Mouse (Mus musculus) c-Kit-negative CD71-positive TER-119-positive erythroid progenitor cells, embryonic 14.5 days (primary cell): ENCODE measurements around the gene Arap1.
A peak's percentile ranks its signal among the peaks of the same experiment; 100 is the strongest.

Experiments
- DNase-seq: peaks from one replicate; pipeline ENCODE4 v3.0.0-alpha.2; 2013; ENCODE audit warnings: low read depth, low spot score

The Arap1 gene

GRCm38 (mm10) chr7:101347767-101348270 lies at the start of gene Arap1:
Gene Arap1 (plus strand): TSS chr7:101348067.
- no peak for DNase-seq

GRCm38 (mm10) chr7:101298375-101298774 lies 49.5 kb upstream of the Arap1 start:
- DNase-seq: no peak

DNA sequence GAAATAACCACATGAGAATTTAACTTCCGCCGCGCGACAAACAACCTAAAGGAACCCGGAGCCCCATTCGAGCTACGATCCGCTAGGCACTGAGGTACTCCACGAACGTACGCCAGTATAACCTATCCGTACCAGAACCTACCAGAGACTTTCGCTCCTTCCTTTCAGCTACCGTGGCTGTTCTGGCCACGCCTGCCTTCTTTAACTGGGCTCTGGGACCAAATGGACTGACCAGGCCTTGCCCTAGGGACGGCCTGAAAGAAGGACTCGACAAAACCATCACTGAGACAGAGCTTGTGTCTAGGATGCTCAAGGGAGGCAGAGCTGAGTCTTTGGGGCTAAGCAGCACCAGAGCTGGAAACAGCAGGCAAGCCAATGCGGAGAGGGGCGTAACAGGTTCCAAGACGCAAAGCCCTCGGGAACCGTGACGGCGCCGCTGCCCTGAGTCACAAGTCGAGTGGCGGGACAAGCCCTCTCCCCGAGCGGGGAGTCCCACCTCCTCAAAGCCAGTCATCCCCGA lies 46.4 kb upstream of the Arap1 start:
- no peak for DNase-seq

DNA sequence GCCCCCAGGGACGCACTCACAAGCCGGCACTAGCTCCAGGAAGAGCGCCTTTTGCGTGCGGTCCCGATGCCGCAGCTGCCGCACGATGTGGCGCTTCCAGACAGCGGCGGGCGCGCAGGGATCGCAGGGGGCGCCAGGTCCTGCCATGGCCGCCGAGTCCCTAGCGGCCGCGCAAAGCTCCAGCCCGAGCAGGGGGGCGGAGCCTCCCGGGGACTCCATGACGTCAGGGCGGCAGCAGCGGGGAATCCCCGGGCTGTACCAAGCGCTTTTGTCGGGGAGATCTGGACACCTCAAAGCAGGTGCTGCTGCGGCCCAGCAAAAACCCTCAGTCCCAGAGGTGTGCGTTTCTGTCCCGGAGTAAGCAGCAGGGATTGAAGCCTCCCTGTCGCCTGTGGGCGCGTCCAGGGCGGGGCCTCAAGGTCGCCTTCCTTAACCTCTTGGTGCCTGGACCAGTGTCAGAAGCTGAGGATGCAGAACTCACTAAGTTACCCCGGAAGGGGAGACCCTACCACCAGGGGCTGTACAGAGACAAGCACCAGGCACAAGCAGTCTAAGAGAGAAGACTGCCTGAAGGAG lies 45.9 kb upstream of the Arap1 start, which contains the start of gene Atg16l2:
Gene Atg16l2, minus strand, starts transcription at position 371 of the 576 bp plus-strand sequence.
- peak; percentile 58 for DNase-seq

GRCm38 (mm10) chr7:101302691-101303090 lies 45.2 kb upstream of the Arap1 start:
- no peak for DNase-seq

DNA sequence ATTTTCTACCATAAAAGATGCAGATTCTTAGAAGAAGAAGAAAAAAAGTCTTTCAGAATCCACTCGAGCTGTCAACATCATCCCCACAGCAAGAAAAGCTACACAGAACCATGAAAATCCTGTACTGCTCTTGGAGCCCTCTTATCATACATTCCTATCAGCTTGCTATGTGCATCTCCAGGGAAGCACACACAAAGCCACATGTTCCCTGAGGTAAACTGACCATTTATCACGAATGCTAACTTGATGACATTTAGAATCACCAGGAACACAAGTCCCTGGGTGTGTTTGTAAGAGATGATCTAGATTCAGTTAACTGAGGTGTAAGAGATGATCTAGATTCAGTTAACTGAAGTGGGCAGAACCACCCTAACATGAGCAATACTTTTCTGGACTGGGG lies 41.0 kb upstream of the Arap1 start:
- DNase-seq: no peak

GRCm38 (mm10) chr7:101309985-101310326 lies 37.9 kb upstream of the Arap1 start:
- DNase-seq: no peak

DNA sequence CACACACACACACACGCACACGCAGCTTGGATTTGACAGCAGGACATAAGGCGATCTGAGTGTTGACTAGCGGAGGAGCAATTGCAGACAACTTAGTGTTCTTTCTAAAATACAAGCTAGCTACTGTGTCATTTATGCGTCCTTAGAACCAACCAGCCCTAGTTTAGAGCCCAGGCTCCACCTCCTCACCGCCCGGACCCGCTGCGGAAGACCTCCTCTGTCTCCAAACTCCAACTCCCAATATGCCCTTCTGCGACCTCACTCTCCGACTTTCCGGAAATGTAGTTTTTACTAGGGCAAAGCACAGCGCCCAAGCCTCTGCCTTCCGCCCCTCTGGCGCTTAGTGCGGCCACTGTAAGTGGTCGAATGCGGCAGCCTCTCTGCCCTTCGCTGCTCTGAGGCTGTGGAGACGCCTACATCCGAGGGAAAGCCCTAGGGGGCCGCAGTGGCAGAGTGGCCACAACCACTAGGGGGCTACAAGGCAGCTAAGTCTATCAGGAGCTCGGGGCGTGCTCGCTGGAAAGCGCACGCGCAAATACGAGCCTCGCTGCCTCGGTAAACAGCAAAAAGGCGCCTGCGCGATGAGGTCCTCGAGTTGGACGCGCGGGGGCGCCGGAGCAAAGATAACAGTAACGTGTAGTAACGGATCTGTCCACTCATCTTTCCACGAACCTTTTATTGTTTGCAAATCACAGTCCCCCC lies 37.4 kb upstream of the Arap1 start:
- DNase-seq: peak; percentile 92

DNA sequence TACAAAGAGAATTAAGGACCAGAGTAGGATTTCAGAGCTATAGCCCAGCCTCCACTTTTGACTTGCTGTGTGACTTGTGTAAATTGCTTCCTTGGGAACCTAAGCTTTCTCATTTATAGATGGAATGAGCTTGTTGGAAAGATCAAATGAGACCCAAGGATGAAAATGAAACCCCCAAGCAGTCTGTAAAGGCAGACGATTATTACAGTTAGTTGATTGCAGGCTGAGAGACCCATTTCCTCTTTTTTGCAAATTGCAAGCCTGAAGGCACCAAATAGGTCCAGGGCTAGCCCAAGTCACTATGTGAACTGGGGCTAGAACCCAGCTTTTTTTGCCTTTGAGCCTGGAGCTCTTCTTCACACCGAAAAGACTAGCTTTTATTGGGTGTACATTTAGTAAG lies 36.8 kb upstream of the Arap1 start:
- DNase-seq: no peak

- DNase-seq: no peak
Observed at GRCm38 (mm10) chr7:101313033-101313432, 34.8 kb upstream of the Arap1 start.

DNA sequence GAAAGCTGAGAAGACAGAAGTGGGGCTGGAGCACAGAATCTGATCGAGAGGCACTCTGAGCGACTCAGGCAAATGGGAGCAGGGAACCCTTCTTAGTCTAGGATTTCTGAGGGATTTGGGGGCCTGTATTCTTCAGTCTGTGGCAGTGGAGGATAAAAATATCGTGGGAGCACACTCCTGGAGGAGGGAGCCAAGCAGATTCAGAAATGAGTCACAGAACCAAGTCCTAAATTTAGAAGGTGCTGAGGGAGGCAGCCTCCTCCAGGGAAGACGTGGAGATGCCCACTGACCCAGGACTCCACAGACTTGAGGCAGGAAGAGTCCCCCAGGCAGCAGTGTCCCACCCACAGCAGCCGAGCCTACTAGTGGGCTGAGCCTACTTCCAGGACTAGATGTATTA lies 33.5 kb upstream of the Arap1 start:
- DNase-seq: no peak

GRCm38 (mm10) chr7:101315699-101316098 lies 32.2 kb upstream of the Arap1 start:
- no peak for DNase-seq

GRCm38 (mm10) chr7:101316591-101317001 lies 31.3 kb upstream of the Arap1 start:
- no peak for DNase-seq

- DNase-seq: no peak
Observed at GRCm38 (mm10) chr7:101317014-101317413, 30.9 kb upstream of the Arap1 start, which contains the start of gene Stard10. Gene Stard10 (plus strand): TSS chr7:101317086.

- DNase-seq: no peak
Observed at GRCm38 (mm10) chr7:101318848-101319247, 29.0 kb upstream of the Arap1 start.

GRCm38 (mm10) chr7:101319796-101320195 lies 28.1 kb upstream of the Arap1 start:
- no peak for DNase-seq

DNA sequence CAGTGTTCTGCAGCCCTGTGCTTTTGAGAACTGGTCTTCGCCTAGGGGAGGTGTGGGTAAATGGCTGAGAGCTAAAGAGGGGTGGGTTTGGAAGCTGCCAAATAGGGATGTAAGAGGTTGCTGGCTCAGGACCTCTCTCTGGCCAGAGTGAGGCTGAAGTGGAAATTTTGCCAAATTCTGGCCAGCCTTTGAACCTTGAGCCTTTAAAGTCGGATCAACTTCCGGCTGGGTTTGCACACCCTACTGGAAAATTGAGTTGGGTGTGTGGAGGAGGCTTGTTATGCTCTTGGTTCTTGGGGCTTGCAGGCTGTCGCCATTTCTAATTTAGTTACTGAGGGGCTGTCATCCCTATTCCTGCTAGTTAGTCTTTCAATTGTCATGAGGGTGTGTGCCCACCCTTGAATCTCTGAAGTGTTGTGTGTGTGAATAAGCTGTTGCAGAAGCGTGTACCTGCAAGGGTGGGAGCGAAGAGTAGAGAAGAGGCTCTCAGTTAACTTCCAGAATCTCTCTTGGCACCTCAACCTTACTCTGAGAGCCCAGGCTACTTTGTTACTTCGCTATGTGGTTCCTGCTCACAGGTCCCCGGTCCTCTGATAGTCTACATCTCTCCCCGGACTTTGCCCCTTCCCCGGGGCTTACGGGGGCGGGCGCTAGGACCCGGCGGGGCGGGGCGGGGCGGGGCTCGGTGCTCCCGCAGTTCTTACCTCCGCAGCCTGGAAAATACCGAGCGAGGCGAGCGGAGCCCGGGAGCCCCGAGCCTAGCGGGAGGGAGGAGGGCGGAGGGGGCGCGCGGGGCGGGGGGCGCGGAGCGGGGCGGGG lies 27.3 kb upstream of the Arap1 start:
- DNase-seq: no peak

GRCm38 (mm10) chr7:101321218-101321827 lies 26.5 kb upstream of the Arap1 start:
- DNase-seq: no peak

GRCm38 (mm10) chr7:101323141-101323594 lies 24.7 kb upstream of the Arap1 start:
- DNase-seq: no peak

GRCm38 (mm10) chr7:101324142-101324962 lies 23.5 kb upstream of the Arap1 start:
- DNase-seq: no peak

DNA sequence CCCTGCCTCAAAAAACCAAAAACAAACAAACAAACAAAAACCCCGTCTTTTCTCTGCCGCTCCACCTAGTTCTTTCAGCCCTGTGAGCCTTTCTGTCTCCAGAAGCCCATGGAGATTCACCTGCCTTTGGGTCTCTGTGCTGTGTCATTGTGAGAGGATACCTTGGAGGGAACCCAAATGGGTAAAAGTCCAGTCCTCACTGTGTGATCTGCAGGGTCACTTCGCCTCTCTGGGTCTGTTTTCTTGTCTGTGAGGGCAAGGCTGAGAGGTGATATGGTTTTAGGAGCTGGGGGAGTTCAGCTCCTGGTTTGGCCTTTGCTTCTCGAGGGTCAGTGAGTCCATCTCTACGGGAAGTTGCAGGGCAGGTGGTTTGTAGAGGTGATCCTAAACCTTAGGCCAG lies 21.9 kb upstream of the Arap1 start:
- DNase-seq: no peak
